Mouse (Mus musculus): ENCODE results near the gene 4930518I15Rik. TPM values are rescaled to one million over a fixed set of nuclear protein-coding genes. Genes with fewer than 3 reads are reported as not detected.

The 4930518I15Rik gene
- polyA plus RNA-seq (2012; rRNA removed), result 3.6 and 4.4 TPM in 2 replicates

DNA sequence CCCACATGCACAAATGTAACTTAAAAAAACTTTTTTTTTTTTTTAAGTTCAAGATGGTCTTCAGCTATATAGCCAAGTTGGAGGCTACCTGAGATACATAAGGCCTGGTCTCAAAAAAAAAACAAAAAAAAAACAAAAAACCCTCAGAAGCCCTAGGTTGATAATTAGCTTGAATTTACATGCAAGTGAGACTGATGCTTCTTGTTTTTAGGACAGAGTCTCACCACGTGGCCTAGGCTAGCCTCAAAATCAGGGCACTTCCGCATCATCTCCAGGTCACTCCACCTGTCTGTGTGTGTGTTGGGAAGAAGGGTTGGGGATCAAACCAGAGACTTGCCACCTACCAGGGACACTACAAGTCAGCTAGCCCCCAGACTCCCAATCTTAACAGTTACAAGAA is at the start of gene 4930518I15Rik:
TSS of gene 4930518I15Rik (minus strand) at position 112 of the 400 bp plus-strand sequence.

DNA sequence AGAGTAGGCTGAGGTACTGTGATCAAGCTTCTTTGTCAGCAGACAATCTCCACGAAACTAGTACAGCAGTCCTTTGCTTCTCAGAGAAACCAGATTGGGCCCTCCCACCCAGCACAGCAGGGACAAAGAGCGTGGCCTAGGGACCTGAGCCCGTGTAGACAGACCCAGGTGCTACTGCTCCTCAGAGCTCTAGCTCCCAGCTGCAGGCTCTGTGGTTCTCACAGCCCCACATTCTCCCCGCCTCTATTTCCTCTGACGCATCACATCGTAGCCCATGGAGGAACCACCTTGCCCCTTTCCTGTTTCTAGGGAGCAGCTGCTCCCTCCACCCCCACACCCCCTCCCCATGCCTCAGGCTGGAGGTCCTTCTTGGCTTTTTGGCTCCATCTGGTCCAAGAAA is 29.3 kb upstream of the 4930518I15Rik start, which contains the start of gene Sla2:
TSS of gene Sla2 (minus strand) at position 176 of the 400 bp plus-strand sequence.

DNA sequence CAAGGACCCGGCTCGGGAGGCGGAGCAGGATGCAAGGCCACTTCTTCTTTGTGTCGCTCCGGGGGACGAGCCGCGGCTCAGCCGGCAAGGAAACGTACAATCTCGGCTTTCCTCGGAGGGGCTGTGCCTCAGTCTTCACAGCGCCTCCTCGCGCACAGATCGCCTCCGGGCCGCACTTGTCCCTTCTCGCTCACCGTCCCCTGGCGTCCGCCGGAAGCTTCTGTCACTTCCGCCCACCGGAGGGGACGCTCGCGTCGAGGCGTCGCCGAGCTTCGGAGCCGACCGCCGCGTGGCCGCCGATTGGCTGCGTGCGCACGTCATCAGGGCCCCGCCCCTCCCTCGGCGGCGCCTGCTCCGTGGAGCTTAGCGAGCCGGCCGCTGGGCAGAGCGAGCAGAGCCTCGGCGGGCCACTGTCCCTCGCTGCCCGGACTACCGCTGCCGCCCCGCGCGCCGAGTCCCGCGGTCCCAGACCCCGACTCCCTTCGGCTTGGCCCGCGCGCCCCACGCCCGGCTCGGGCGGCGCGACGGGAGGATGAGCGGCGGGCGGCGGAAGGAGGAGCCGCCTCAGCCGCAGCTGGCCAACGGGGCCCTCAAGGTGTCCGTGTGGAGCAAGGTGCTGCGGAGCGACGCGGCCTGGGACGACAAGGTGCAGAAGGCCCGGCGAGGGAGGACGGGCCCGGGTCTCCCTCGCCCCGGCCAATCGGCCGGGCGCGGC is 5.2 kb upstream of the 4930518I15Rik start, which contains the start of gene Rab5if:
TSS of gene Rab5if (plus strand) at position 357 of the 715 bp plus-strand sequence.

DNA sequence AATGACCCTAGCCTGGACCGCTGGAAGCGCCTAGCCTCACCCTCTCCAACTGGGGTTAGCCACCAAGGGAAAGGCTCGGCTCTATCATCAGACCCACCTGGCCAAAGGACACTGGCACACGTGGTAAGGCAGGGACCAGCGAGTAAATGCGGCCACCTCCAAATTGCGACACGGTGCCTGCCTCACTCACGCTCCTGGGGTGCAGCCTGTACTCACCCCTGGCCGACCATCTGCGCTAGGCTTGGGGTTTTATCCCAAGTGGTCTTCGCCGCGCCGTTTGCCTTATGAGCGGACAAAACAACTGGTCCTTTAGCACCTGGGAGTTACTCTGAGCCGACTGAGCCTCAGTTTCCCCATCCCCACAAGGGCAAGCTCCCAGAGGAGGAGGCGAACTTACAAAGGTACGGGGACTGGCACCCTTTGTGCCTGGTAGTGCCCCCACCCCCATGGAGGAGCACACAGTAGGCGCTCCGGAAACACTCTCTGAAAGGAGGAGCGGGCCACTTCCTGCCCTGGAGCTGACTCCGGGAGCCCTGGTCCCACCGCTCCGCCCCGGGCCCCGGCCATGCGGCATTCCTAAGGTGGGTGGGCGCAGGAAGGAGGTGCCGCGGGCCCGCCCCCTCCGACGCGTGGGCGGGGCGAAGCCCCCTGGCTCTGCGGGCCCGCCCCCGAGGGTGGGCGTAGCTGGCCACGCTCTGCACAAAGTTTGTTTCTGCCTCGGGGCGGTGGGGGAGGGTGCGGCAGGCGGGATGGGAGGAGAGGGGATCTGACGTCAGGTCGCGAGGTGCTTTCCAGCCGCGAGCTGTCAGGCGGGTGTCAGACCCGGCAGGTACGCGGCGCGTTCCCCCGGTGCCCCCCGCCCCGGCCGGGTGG is 18.2 kb downstream of the 4930518I15Rik start, which contains the start of gene Tgif2:
TSS of gene Tgif2 (plus strand) at position 689 of the 873 bp plus-strand sequence.

Other genes with a start within 250 kb of the 4930518I15Rik start
- gene Dlgap4, start 244.2 kb downstream of the 4930518I15Rik start, polyA plus RNA-seq (2012; rRNA removed), result 356 and 411 TPM in 2 replicates
- 25.9 and 26.9 TPM in 2 replicates for gene Myl9, start 82.5 kb downstream of the 4930518I15Rik start, polyA plus RNA-seq (2012; rRNA removed)
- gene Tgif2, start 17.9 kb downstream of the 4930518I15Rik start, polyA plus RNA-seq (2012; rRNA removed), result 10.3 and 13.2 TPM in 2 replicates
- 123 and 131 TPM in 2 replicates for gene Rab5if, start 5.2 kb upstream of the 4930518I15Rik start, polyA plus RNA-seq (2012; rRNA removed)
- gene Sla2, start 29.2 kb upstream of the 4930518I15Rik start, polyA plus RNA-seq (2012; rRNA removed), result 0.07 and 0.08 TPM in 2 replicates
- gene Ndrg3, start 134.1 kb upstream of the 4930518I15Rik start, polyA plus RNA-seq (2012; rRNA removed), result 226 and 247 TPM in 2 replicates
- 8.2 and 9.5 TPM in 2 replicates for gene Dsn1, start 149.2 kb upstream of the 4930518I15Rik start, polyA plus RNA-seq (2012; rRNA removed)
- 16.8 and 20.8 TPM in 2 replicates for gene Soga1, start 221.3 kb upstream of the 4930518I15Rik start, polyA plus RNA-seq (2012; rRNA removed)
- 0.17 and 0.36 TPM in 2 replicates for gene Tldc2, start 229.1 kb upstream of the 4930518I15Rik start, polyA plus RNA-seq (2012; rRNA removed)